Mouse (Mus musculus): Measurements from ENCODE around the gene Tfcp2l1. TPM values are rescaled to one million over a fixed set of nuclear protein-coding genes. Genes with fewer than 3 reads are reported as not detected.
"Not testable (repeated sequence)": the region's sequence is repeated elsewhere in the genome, so short reads cannot be mapped to it uniquely, and the experiment has no call there.

The Tfcp2l1 gene
- polyA plus RNA-seq, 1 experiment from 2014 or later, result 1.2 TPM

DNA sequence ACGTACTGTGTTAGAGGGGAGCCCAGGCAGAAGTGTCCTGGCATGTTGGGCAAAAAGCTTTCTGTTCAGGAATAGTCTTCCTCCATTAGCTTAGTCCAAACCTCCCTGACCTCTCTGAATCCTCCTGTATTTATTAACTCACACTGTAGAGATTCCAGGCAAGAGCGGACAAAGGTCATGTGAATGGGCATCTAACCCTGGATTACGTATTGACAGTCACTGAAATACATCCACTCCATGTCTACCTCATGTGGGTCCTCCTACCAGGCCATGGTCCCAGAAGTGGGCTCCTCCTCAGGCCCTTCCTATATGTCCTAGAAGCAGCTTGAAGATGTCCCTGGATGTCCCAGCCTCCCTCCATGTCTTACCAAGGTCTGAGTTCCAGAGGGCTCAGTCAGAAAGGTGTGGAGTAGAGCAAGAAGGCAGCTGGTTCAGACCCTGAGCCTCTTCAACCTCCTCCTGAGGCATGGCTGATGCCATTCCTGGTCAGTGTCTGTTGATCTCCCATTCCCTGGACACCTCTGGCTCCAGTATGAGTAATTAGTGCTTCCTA lies 14.0 kb upstream of the Tfcp2l1 start:
- Histone ChIP-seq H3K4me3 (ENCODE audit: low read depth, low read length) (no peak overlapping the region), H3K36me3 (ENCODE audit: control insufficient read depth, insufficient read depth) (no peaks in the 10 kb centered on the region; the same call in 1 of the 2 replicates), H3K27me3 (ENCODE audit: control insufficient read depth, insufficient read depth, low read depth, low read length) (no peaks in the 10 kb centered on the region), H3K9ac (ENCODE audit: low read depth, low read length) (no peak overlapping the region), H3K27ac (ENCODE audit: low read length) (peak overlapping the region; percentile 33; the same call in 1 of the 2 replicates), H3K4me2 (ENCODE audit: low read depth, low read length) (peak overlapping the region; percentile 9; the same call in 1 of the 2 replicates), H3K9me3 (replicated peaks; ENCODE audit: control insufficient read depth, low read length) (no peaks in the 10 kb centered on the region), H3K4me1 (ENCODE audit: control insufficient read depth, low read depth, low read length) (no peaks in the 10 kb centered on the region)
- peak; percentile 88 for ATAC-seq (ENCODE audit: low read depth)
- 65% methylated on average over 3 of the region's 3 CpGs for WGBS (ENCODE audit: insufficient replicate concordance)

DNA sequence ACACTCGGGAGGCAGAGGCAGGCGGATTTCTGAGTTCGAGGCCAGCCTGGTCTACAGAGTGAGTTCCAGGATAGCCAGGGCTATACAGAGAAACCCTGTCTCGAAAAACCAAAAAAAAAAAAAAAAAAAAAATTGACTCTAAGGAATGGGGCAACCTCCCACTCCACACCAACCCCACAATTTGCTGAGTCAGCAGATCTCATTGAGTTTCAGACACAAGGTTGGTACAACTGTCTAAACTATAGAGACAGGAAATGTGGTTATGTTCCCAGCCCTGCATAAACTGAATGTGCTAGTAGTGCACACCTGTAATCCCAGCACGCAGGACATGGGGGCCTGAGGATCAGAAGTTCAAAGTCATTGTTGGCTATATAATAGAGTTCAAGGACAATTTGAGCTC lies 6.7 kb upstream of the Tfcp2l1 start:
- 65% methylated on average over 4 of the region's 5 CpGs for WGBS (ENCODE audit: insufficient replicate concordance)
- not testable (repeated sequence) for ATAC-seq (ENCODE audit: low read depth); H3K9me3 ChIP-seq (replicated peaks; ENCODE audit: control insufficient read depth, low read length); H3K4me3 ChIP-seq (ENCODE audit: low read depth, low read length); H3K4me2 ChIP-seq (ENCODE audit: low read depth, low read length); H3K9ac ChIP-seq (ENCODE audit: low read depth, low read length); H3K36me3 ChIP-seq (ENCODE audit: control insufficient read depth, insufficient read depth); H3K27me3 ChIP-seq (ENCODE audit: control insufficient read depth, insufficient read depth, low read depth, low read length); H3K4me1 ChIP-seq (ENCODE audit: control insufficient read depth, low read depth, low read length); H3K27ac ChIP-seq (ENCODE audit: low read length)

GRCm38 (mm10) chr1:118622857-118623256 lies 4.9 kb upstream of the Tfcp2l1 start:
- H3K9ac ChIP-seq (ENCODE audit: low read depth, low read length), result no peak overlapping the region
- H3K4me1 ChIP-seq (ENCODE audit: control insufficient read depth, low read depth, low read length), result no peaks in the 10 kb centered on the region
- no peaks in the 10 kb centered on the region for H3K36me3 ChIP-seq (ENCODE audit: control insufficient read depth, insufficient read depth)
- H3K27me3 ChIP-seq (ENCODE audit: control insufficient read depth, insufficient read depth, low read depth, low read length), result peaks cover 6% of the 10 kb centered on the region
- no peak for ATAC-seq (ENCODE audit: low read depth)
- no peak overlapping the region for H3K27ac ChIP-seq (ENCODE audit: low read length)
- H3K4me2 ChIP-seq (ENCODE audit: low read depth, low read length), result no peak overlapping the region
- 41% methylated on average over 3 of the region's 3 CpGs for WGBS (ENCODE audit: insufficient replicate concordance)
- no peaks in the 10 kb centered on the region for H3K9me3 ChIP-seq (replicated peaks; ENCODE audit: control insufficient read depth, low read length)
- H3K4me3 ChIP-seq (ENCODE audit: low read depth, low read length), result no peak overlapping the region

- no peak overlapping the region for H3K27ac ChIP-seq (ENCODE audit: low read length)
- H3K4me3 ChIP-seq (ENCODE audit: low read depth, low read length), result no peak overlapping the region
- no peak overlapping the region for H3K4me2 ChIP-seq (ENCODE audit: low read depth, low read length)
- H3K4me1 ChIP-seq (ENCODE audit: control insufficient read depth, low read depth, low read length), result no peaks in the 10 kb centered on the region; the same call in 1 of the 2 replicates
- peaks cover 16% of the 10 kb centered on the region for H3K27me3 ChIP-seq (ENCODE audit: control insufficient read depth, insufficient read depth, low read depth, low read length)
- no peak for ATAC-seq (ENCODE audit: low read depth)
- no peak overlapping the region for H3K9ac ChIP-seq (ENCODE audit: low read depth, low read length)
- H3K9me3 ChIP-seq (replicated peaks; ENCODE audit: control insufficient read depth, low read length), result no peaks in the 10 kb centered on the region
- WGBS (ENCODE audit: insufficient replicate concordance), result 37% methylated on average over 6 of the region's 6 CpGs
- H3K36me3 ChIP-seq (ENCODE audit: control insufficient read depth, insufficient read depth), result no peaks in the 10 kb centered on the region
These were observed 2.3 kb upstream of the Tfcp2l1 start for GRCm38 (mm10) chr1:118625461-118625860.

- Histone ChIP-seq H3K27ac (ENCODE audit: low read length) (no peak overlapping the region), H3K4me2 (ENCODE audit: low read depth, low read length) (no peak overlapping the region), H3K4me1 (ENCODE audit: control insufficient read depth, low read depth, low read length) (no peaks in the 10 kb centered on the region; the same call in 1 of the 2 replicates), H3K27me3 (ENCODE audit: control insufficient read depth, insufficient read depth, low read depth, low read length) (peaks cover 16% of the 10 kb centered on the region), H3K9ac (ENCODE audit: low read depth, low read length) (no peak overlapping the region), H3K4me3 (ENCODE audit: low read depth, low read length) (no peak overlapping the region), H3K9me3 (replicated peaks; ENCODE audit: control insufficient read depth, low read length) (no peaks in the 10 kb centered on the region), H3K36me3 (ENCODE audit: control insufficient read depth, insufficient read depth) (no peaks in the 10 kb centered on the region)
- no peak for ATAC-seq (ENCODE audit: low read depth)
- WGBS (ENCODE audit: insufficient replicate concordance), result 43% methylated on average over 2 of the region's 2 CpGs
These were observed 1.8 kb upstream of the Tfcp2l1 start for GRCm38 (mm10) chr1:118625921-118626320.

GRCm38 (mm10) chr1:118626452-118626851 lies 1.3 kb upstream of the Tfcp2l1 start:
- no peaks in the 10 kb centered on the region for H3K9me3 ChIP-seq (replicated peaks; ENCODE audit: control insufficient read depth, low read length)
- H3K4me2 ChIP-seq (ENCODE audit: low read depth, low read length), result no peak overlapping the region
- no peak overlapping the region for H3K4me3 ChIP-seq (ENCODE audit: low read depth, low read length)
- H3K27me3 ChIP-seq (ENCODE audit: control insufficient read depth, insufficient read depth, low read depth, low read length), result peaks cover 16% of the 10 kb centered on the region
- H3K36me3 ChIP-seq (ENCODE audit: control insufficient read depth, insufficient read depth), result no peaks in the 10 kb centered on the region
- no peak for ATAC-seq (ENCODE audit: low read depth)
- no peak overlapping the region for H3K27ac ChIP-seq (ENCODE audit: low read length)
- 56% methylated on average over 2 of the region's 2 CpGs for WGBS (ENCODE audit: insufficient replicate concordance)
- H3K9ac ChIP-seq (ENCODE audit: low read depth, low read length), result no peak overlapping the region
- no peaks in the 10 kb centered on the region; the same call in 1 of the 2 replicates for H3K4me1 ChIP-seq (ENCODE audit: control insufficient read depth, low read depth, low read length)

DNA sequence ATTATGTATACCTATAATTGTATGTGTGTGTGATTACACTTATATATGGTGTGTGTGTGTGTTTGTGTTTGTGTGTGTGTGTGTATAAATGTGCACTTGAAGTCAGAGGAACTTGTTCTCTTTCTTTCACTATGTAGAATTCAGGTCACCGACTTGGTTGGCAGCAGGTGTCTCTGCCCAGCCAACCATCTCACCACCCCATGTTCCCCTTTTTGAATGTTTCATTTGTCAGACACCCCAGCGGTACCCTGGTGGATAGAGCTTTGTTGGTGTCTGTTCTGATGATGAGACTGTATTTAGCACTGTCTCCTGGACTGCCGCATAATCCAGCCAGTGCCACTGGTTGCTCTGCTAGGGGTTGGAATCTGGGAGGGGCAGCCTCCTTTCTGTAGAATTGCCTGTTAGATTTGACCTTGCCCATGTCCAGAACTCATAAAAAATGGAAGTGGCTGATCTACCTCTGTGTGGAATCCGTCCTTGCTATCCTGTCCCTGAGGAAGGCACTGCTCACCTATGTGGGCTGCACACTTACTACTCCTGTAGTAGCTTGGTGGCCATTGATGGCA lies 5.8 kb downstream of the Tfcp2l1 start:
- Histone ChIP-seq H3K27ac (ENCODE audit: low read length) (no peak overlapping the region), H3K9ac (ENCODE audit: low read depth, low read length) (no peak overlapping the region), H3K4me1 (ENCODE audit: control insufficient read depth, low read depth, low read length) (no peaks in the 10 kb centered on the region; the same call in 1 of the 2 replicates), H3K9me3 (replicated peaks; ENCODE audit: control insufficient read depth, low read length) (no peaks in the 10 kb centered on the region), H3K4me3 (ENCODE audit: low read depth, low read length) (no peak overlapping the region), H3K27me3 (ENCODE audit: control insufficient read depth, insufficient read depth, low read depth, low read length) (peaks cover 3% of the 10 kb centered on the region), H3K4me2 (ENCODE audit: low read depth, low read length) (no peak overlapping the region), H3K36me3 (ENCODE audit: control insufficient read depth, insufficient read depth) (no peaks in the 10 kb centered on the region)
- 50% methylated on average over 4 of the region's 4 CpGs for WGBS (ENCODE audit: insufficient replicate concordance)
- no peak for ATAC-seq (ENCODE audit: low read depth)

- H3K9ac ChIP-seq (ENCODE audit: low read depth, low read length), result no peak overlapping the region
- H3K4me3 ChIP-seq (ENCODE audit: low read depth, low read length), result no peak overlapping the region
- 49% methylated on average over 2 of the region's 2 CpGs for WGBS (ENCODE audit: insufficient replicate concordance)
- H3K9me3 ChIP-seq (replicated peaks; ENCODE audit: control insufficient read depth, low read length), result no peaks in the 10 kb centered on the region
- no peaks in the 10 kb centered on the region for H3K36me3 ChIP-seq (ENCODE audit: control insufficient read depth, insufficient read depth)
- H3K4me2 ChIP-seq (ENCODE audit: low read depth, low read length), result no peak overlapping the region
- ATAC-seq (ENCODE audit: low read depth), result no peak
- no peaks in the 10 kb centered on the region for H3K4me1 ChIP-seq (ENCODE audit: control insufficient read depth, low read depth, low read length)
- H3K27ac ChIP-seq (ENCODE audit: low read length), result no peak overlapping the region
- H3K27me3 ChIP-seq (ENCODE audit: control insufficient read depth, insufficient read depth, low read depth, low read length), result no peaks in the 10 kb centered on the region
These were observed 14.7 kb downstream of the Tfcp2l1 start for GRCm38 (mm10) chr1:118642296-118642999.

All from liver, embryonic 16.5 days (tissue).